ENCODE assay signal across 26 mouse cellular contexts in genomic region chr6:58922511-58922910, GRCm38 (mm10). TPM values are rescaled to one million over a fixed set of nuclear protein-coding genes. Genes with fewer than 3 reads are reported as not detected.
A peak's percentile ranks its signal among the peaks of the same experiment; 100 is the strongest.
DNase-seq lines count a peak whose midpoint lies in the region; ATAC-seq and TF ChIP-seq lines count a peak whose summit lies in the region.
"Had no signal": no experiment of that assay in that cellular context is flagged by ENCODE, and none has a peak within 500 bp of the region (broad histone marks: within the 10 kb centered on the region; RNA-seq: fewer than 3 reads in every experiment).

No protein-coding gene starts in this region.

- WGBS in midbrain, embryonic 11.5 days, result 91% methylated on average over 5 of the region's 5 CpGs
- WGBS in midbrain, postnatal 0 days, result 90% methylated on average over 5 of the region's 5 CpGs
- WGBS in heart, embryonic 11.5 days (ENCODE audit: insufficient replicate concordance), result 75% methylated on average over 5 of the region's 5 CpGs

- no peak overlapping the region for H3K4me3 ChIP-seq in midbrain, embryonic 11.5 days (ENCODE audit: low read depth, low read length)
- H3K4me3 ChIP-seq in midbrain, postnatal 0 days (ENCODE audit: low read depth, low read length), result no peak overlapping the region
- H3K4me3 ChIP-seq in heart, embryonic 11.5 days (ENCODE audit: low read depth, low read length), result no peak overlapping the region
- H3K4me3 ChIP-seq: embryonic facial prominence, embryonic 12.5 days; embryonic facial prominence, embryonic 15.5 days; gastrocnemius, adult 2 months; heart, embryonic 12.5 days; heart, embryonic 15.5 days; hindbrain, embryonic 10.5 days; hindbrain, embryonic 13.5 days had no signal

- H3K27me3 ChIP-seq in midbrain, embryonic 11.5 days (ENCODE audit: control insufficient read depth, insufficient read depth, low read length), result no peaks in the 10 kb centered on the region
- no peaks in the 10 kb centered on the region for H3K27me3 ChIP-seq in midbrain, postnatal 0 days (ENCODE audit: insufficient read depth, low read length)
- no peaks in the 10 kb centered on the region for H3K27me3 ChIP-seq in heart, embryonic 11.5 days (ENCODE audit: control insufficient read depth, insufficient read depth, low read length)
- H3K27me3 ChIP-seq: embryonic facial prominence, embryonic 12.5 days; embryonic facial prominence, embryonic 15.5 days; heart, embryonic 12.5 days; heart, embryonic 15.5 days; hindbrain, embryonic 13.5 days had no signal

- no peaks in the 10 kb centered on the region for H3K36me3 ChIP-seq in midbrain, embryonic 11.5 days (ENCODE audit: control insufficient read depth, insufficient read depth, low read length)
- peaks cover 8% of the 10 kb centered on the region for H3K36me3 ChIP-seq in midbrain, postnatal 0 days (ENCODE audit: insufficient read depth, low read length)
- H3K36me3 ChIP-seq in heart, embryonic 11.5 days (ENCODE audit: control insufficient read depth, insufficient read depth, low read length), result peaks cover 5% of the 10 kb centered on the region
- H3K36me3 ChIP-seq: embryonic facial prominence, embryonic 12.5 days; embryonic facial prominence, embryonic 15.5 days; hindbrain, embryonic 10.5 days had no signal

- H3K27ac ChIP-seq in midbrain, embryonic 11.5 days (ENCODE audit: low read depth, low read length), result no peak overlapping the region
- H3K27ac ChIP-seq in midbrain, postnatal 0 days (ENCODE audit: low read depth, low read length), result no peak overlapping the region
- H3K27ac ChIP-seq in heart, embryonic 11.5 days (ENCODE audit: low read depth, low read length), result no peak overlapping the region
- H3K27ac ChIP-seq: embryonic facial prominence, embryonic 12.5 days; embryonic facial prominence, embryonic 15.5 days; gastrocnemius, adult 2 months; heart, embryonic 15.5 days; hindbrain, embryonic 10.5 days; hindbrain, embryonic 13.5 days had no signal

- TF ChIP-seq CTCF in midbrain, postnatal 0 days (IDR thresholded peaks at IDR 0.05), result no peak

- H3K9me3 ChIP-seq in midbrain, embryonic 11.5 days (ENCODE audit: control insufficient read depth, low read length), result no peaks in the 10 kb centered on the region
- H3K9me3 ChIP-seq in midbrain, postnatal 0 days (ENCODE audit: low read length), result no peaks in the 10 kb centered on the region
- H3K9me3 ChIP-seq in heart, embryonic 11.5 days (replicated peaks; ENCODE audit: control insufficient read depth, low read length), result no peaks in the 10 kb centered on the region
- H3K9me3 ChIP-seq: embryonic facial prominence, embryonic 12.5 days; embryonic facial prominence, embryonic 15.5 days; heart, embryonic 12.5 days; heart, embryonic 15.5 days; hindbrain, embryonic 10.5 days; hindbrain, embryonic 13.5 days had no signal

- no peak overlapping the region for H3K4me2 ChIP-seq in midbrain, embryonic 11.5 days
- no peak overlapping the region for H3K4me2 ChIP-seq in midbrain, postnatal 0 days (ENCODE audit: low read depth, low read length, poor library complexity, severe bottlenecking)
- H3K4me2 ChIP-seq in heart, embryonic 11.5 days, result no peak overlapping the region
- H3K4me2 ChIP-seq: embryonic facial prominence, embryonic 12.5 days; embryonic facial prominence, embryonic 15.5 days; heart, embryonic 12.5 days; heart, embryonic 15.5 days; hindbrain, embryonic 13.5 days had no signal

- H3K9ac ChIP-seq in midbrain, embryonic 11.5 days (ENCODE audit: low read length), result no peak overlapping the region
- H3K9ac ChIP-seq in midbrain, postnatal 0 days (replicated peaks; ENCODE audit: low read length, poor library complexity, severe bottlenecking), result no peak overlapping the region
- H3K9ac ChIP-seq in heart, embryonic 11.5 days (ENCODE audit: low read depth, low read length), result no peak overlapping the region
- H3K9ac ChIP-seq: embryonic facial prominence, embryonic 12.5 days; embryonic facial prominence, embryonic 15.5 days; forebrain, postnatal 0 days; heart, embryonic 12.5 days; heart, embryonic 15.5 days; hindbrain, embryonic 13.5 days had no signal

- ATAC-seq in midbrain, embryonic 11.5 days (ENCODE audit: low FRiP score), result no peak
- no peak for ATAC-seq in midbrain, postnatal 0 days (ENCODE audit: low FRiP score)
- no peak for ATAC-seq in heart, embryonic 11.5 days (replicated peaks; ENCODE audit: insufficient number of reproducible peaks, low FRiP score, low TSS enrichment)
- ATAC-seq: forebrain, embryonic 14.5 days; forebrain, postnatal 0 days; hindbrain, embryonic 16.5 days had no signal

- peak; percentile 60 for DNase-seq in midbrain, embryonic 11.5 days (ENCODE audit: low spot score, missing footprints)
- no peak for DNase-seq in midbrain, postnatal 0 days (ENCODE audit: low spot score)
- DNase-seq in Muller cell, postnatal 12 days (ENCODE audit: inconsistent ontology term), result peak; percentile 34
- DNase-seq in adipocyte (ENCODE audit: low spot score), result peak; percentile 66
- DNase-seq in urinary bladder, adult 2 months (ENCODE audit: low spot score), result no peak
- DNase-seq: adrenal gland, adult 8-10 months; adrenal gland, postnatal 25 days; cerebellum, adult 2 months; cerebellum, adult 9-11 months; cerebellum, postnatal 25 days; forebrain, postnatal 0 days; gastrocnemius, adult 2 months; gastrocnemius, postnatal 14 days; heart, adult 11 months; heart, postnatal 10 days; heart, postnatal 36 days had no signal

- no peaks in the 10 kb centered on the region for H3K4me1 ChIP-seq in midbrain, embryonic 11.5 days (ENCODE audit: control insufficient read depth, insufficient read depth, low read length)
- no peaks in the 10 kb centered on the region for H3K4me1 ChIP-seq in midbrain, postnatal 0 days (ENCODE audit: insufficient read depth, low read length)
- H3K4me1 ChIP-seq in heart, embryonic 11.5 days (ENCODE audit: control insufficient read depth, insufficient read depth, low read length), result no peaks in the 10 kb centered on the region
- H3K4me1 ChIP-seq: embryonic facial prominence, embryonic 12.5 days; embryonic facial prominence, embryonic 15.5 days; hindbrain, embryonic 10.5 days; hindbrain, embryonic 13.5 days had no signal

RNA-seq across cellular contexts. Expression of gene Nap1l5, which starts 15.6 kb away (rescaled TPM):
- polyA plus RNA-seq in midbrain, embryonic 11.5 days (2014; fragmentation: Nextera tagmentation; extraction: Ambion mirVana), result 41.7 and 42.5 TPM in 2 replicates
- 237 and 255 TPM in 2 replicates for total RNA-seq in midbrain, postnatal 0 days (2014; rRNA removed)
- 634 and 693 TPM in 2 replicates for polyA plus RNA-seq in midbrain, postnatal 0 days (2015; fragmentation: Nextera tagmentation; extraction: Ambion mirVana)
- 2.1 and 2.2 TPM in 2 replicates for polyA plus RNA-seq in heart, embryonic 11.5 days (2014; fragmentation: Nextera tagmentation; extraction: Ambion mirVana)
- 3.9 and 5.6 TPM in 2 replicates for polyA plus RNA-seq in urinary bladder, adult 2 months (2012; rRNA removed)
- total RNA-seq: common myeloid progenitor, adult 5-6 weeks had no signal

Comparison
In these comparisons a context has a peak if more than half of its experiments do, and no peak if none do; other contexts are left out.
1. DNase-seq: peak in midbrain, embryonic 11.5 days (single experiment), Muller cell, postnatal 12 days (single experiment) and adipocyte (single experiment); none in midbrain, postnatal 0 days (single experiment) and urinary bladder, adult 2 months (single experiment).
2. RNA of gene Nap1l5, which starts 15.6 kb away (polyA plus RNA-seq): 634 to 693 TPM in midbrain, postnatal 0 days; 41.7 to 42.5 TPM in midbrain, embryonic 11.5 days, 3.9 to 5.6 TPM in urinary bladder, adult 2 months and 2.1 to 2.2 TPM in heart, embryonic 11.5 days; every median in the first group is over 10 times any median in the second.